Mouse (Mus musculus): ENCODE measurements around the gene Smc4.
"Not testable (repeated sequence)": the region's sequence is repeated elsewhere in the genome, so short reads cannot be mapped to it uniquely, and the experiment has no call there.

Gene Smc4

GRCm38 (mm10) chr3:69018635-69019034, 14.1 kb downstream of the Smc4 start:
- DNase-seq (ENCODE audit: low spot score) = not testable (repeated sequence)

- DNase-seq (ENCODE audit: low spot score) = no peak
Observed at GRCm38 (mm10) chr3:69020285-69020684, 15.7 kb downstream of the Smc4 start.

- DNase-seq (ENCODE audit: low spot score) = no peak
Observed at GRCm38 (mm10) chr3:69020764-69021163, 16.2 kb downstream of the Smc4 start.

- no peak for DNase-seq (ENCODE audit: low spot score)
Observed at GRCm38 (mm10) chr3:69026133-69026783, 21.7 kb downstream of the Smc4 start.

GRCm38 (mm10) chr3:69040105-69040504, 35.6 kb downstream of the Smc4 start:
- no peak for DNase-seq (ENCODE audit: low spot score)

- DNase-seq (ENCODE audit: low spot score) = no peak
Observed at GRCm38 (mm10) chr3:69041298-69041697, 36.8 kb downstream of the Smc4 start.

- no peak for DNase-seq (ENCODE audit: low spot score)
Observed at GRCm38 (mm10) chr3:69044167-69044591, 39.6 kb downstream of the Smc4 start.

GRCm38 (mm10) chr3:69044645-69045399, 40.3 kb downstream of the Smc4 start, which contains the start of gene Trim59:
Gene Trim59 (minus strand): TSS chr3:69044755.
- peak; percentile 82 for DNase-seq (ENCODE audit: low spot score)

GRCm38 (mm10) chr3:69045400-69045703, 40.8 kb downstream of the Smc4 start:
- DNase-seq (ENCODE audit: low spot score) = no peak

- DNase-seq (ENCODE audit: low spot score) = no peak
Observed at GRCm38 (mm10) chr3:69045750-69046149, 41.2 kb downstream of the Smc4 start.

- DNase-seq (ENCODE audit: low spot score) = no peak
Observed at GRCm38 (mm10) chr3:69046509-69046908, 42.0 kb downstream of the Smc4 start.

- DNase-seq (ENCODE audit: low spot score) = no peak
Observed at GRCm38 (mm10) chr3:69047684-69048083, 43.1 kb downstream of the Smc4 start.

GRCm38 (mm10) chr3:69049011-69049410, 44.5 kb downstream of the Smc4 start:
- DNase-seq (ENCODE audit: low spot score) = peak; percentile 41

GRCm38 (mm10) chr3:69051894-69052293, 47.4 kb downstream of the Smc4 start:
- no peak for DNase-seq (ENCODE audit: low spot score)

GRCm38 (mm10) chr3:69054760-69055432, 50.4 kb downstream of the Smc4 start:
- DNase-seq (ENCODE audit: low spot score) = no peak

GRCm38 (mm10) chr3:69055871-69056270, 51.3 kb downstream of the Smc4 start:
- no peak for DNase-seq (ENCODE audit: low spot score)

- DNase-seq (ENCODE audit: low spot score) = no peak
Observed at GRCm38 (mm10) chr3:69060672-69061071, 56.1 kb downstream of the Smc4 start.

GRCm38 (mm10) chr3:69062764-69063163, 58.2 kb downstream of the Smc4 start:
- no peak for DNase-seq (ENCODE audit: low spot score)

GRCm38 (mm10) chr3:69064005-69064404, 59.5 kb downstream of the Smc4 start:
- DNase-seq (ENCODE audit: low spot score) = no peak

Measured in left cerebral cortex, adult 11 months (tissue).